Mouse (Mus musculus) left cerebral cortex, postnatal 25 days (tissue): Measurements from ENCODE around the gene Clec2g. TPM values are rescaled to one million over a fixed set of nuclear protein-coding genes. Genes with fewer than 3 reads are reported as not detected.
"Not testable (repeated sequence)": the region's sequence is repeated elsewhere in the genome, so short reads cannot be mapped to it uniquely, and the experiment has no call there.

Source experiments
- DNase-seq, 2 experiments: peaks; one replicate each; pipeline ENCODE4 v3.0.0; 2022; ENCODE audit warnings: low spot score in 2 of 2, mixed read lengths in 1 of 2
- intact Hi-C: fragments of 180-260 bp; cut with DNase I; formaldehyde crosslinking; loops from one replicate; pipeline ENCODE4 v1.15.1; 2025
- total RNA-seq, 2 experiments: library from RNA; stranded (reverse); gene quantifications; 2 replicates each; pipeline ENCODE4 v1.2.3; 2021

Clec2g gene
- total RNA-seq, 2 experiments from 2014 or later: not detected

- intact Hi-C loops: not testable (repeated sequence)
Measured at GRCm38 (mm10) chr6:128970508-128971393, 36.6 kb downstream of the Clec2g start.

GRCm38 (mm10) chr6:128971394-128972039 is 37.3 kb downstream of the Clec2g start:
- intact Hi-C loops: no loop called here
- no peak for DNase-seq

More at GRCm38 (mm10) chr6:128970508-128971393, 36.6 kb downstream of the Clec2g start:
- not testable (repeated sequence) for DNase-seq

GRCm38 (mm10) chr6:128972156-128972555 is 38.0 kb downstream of the Clec2g start:
- DNase-seq: no peak
- intact Hi-C loops: no loop called here

GRCm38 (mm10) chr6:128972687-128973438 is 38.7 kb downstream of the Clec2g start:
- no peak for DNase-seq
- intact Hi-C loops: no loop called here

- intact Hi-C loops: no loop called here
- no peak for DNase-seq
Measured at GRCm38 (mm10) chr6:128973439-128973697, 39.2 kb downstream of the Clec2g start.

- intact Hi-C loops: not testable (repeated sequence)
Measured at GRCm38 (mm10) chr6:128974850-128975249, 40.7 kb downstream of the Clec2g start.

GRCm38 (mm10) chr6:128976194-128976593 is 42.0 kb downstream of the Clec2g start:
- DNase-seq: no peak
- intact Hi-C loops: no loop called here

More at GRCm38 (mm10) chr6:128974850-128975249, 40.7 kb downstream of the Clec2g start:
- not testable (repeated sequence) for DNase-seq

GRCm38 (mm10) chr6:128981951-128982541 is 47.9 kb downstream of the Clec2g start:
- intact Hi-C loops: not testable (repeated sequence)

GRCm38 (mm10) chr6:128992337-128992736 is 58.2 kb downstream of the Clec2g start:
- no peak for DNase-seq
- intact Hi-C loops: no loop called here

More at GRCm38 (mm10) chr6:128981951-128982541, 47.9 kb downstream of the Clec2g start:
- DNase-seq: not testable (repeated sequence)

- DNase-seq: no peak
- intact Hi-C loops: no loop called here
Measured at GRCm38 (mm10) chr6:128992753-128993152, 58.6 kb downstream of the Clec2g start.

- DNase-seq: no peak
- intact Hi-C loops: no loop called here
Measured at GRCm38 (mm10) chr6:128993221-128993620, 59.0 kb downstream of the Clec2g start.

GRCm38 (mm10) chr6:128994336-128994735 is 60.2 kb downstream of the Clec2g start:
- DNase-seq: no peak

GRCm38 (mm10) chr6:128994742-128995141 is 60.6 kb downstream of the Clec2g start:
- no peak for DNase-seq
- intact Hi-C loops: no loop called here

More at GRCm38 (mm10) chr6:128994336-128994735, 60.2 kb downstream of the Clec2g start:
- intact Hi-C loops: no loop called here

- intact Hi-C loops: no loop called here
- DNase-seq: no peak
Measured at GRCm38 (mm10) chr6:128995250-128996053, 61.3 kb downstream of the Clec2g start.

- no peak for DNase-seq
- intact Hi-C loops: no loop called here
Measured at GRCm38 (mm10) chr6:128996054-128996767, 62.0 kb downstream of the Clec2g start.

GRCm38 (mm10) chr6:128996768-128997442 is 62.7 kb downstream of the Clec2g start:
- no peak for DNase-seq
- intact Hi-C loops: no loop called here

GRCm38 (mm10) chr6:129001392-129001791 is 67.2 kb downstream of the Clec2g start:
- intact Hi-C loops: no loop called here
- no peak for DNase-seq

- no peak for DNase-seq
- intact Hi-C loops: no loop called here
Measured at GRCm38 (mm10) chr6:129008552-129008951, 74.4 kb downstream of the Clec2g start.
